Mouse (Mus musculus): ENCODE measurements around the gene Slc22a23. TPM values are rescaled to one million over a fixed set of nuclear protein-coding genes. Genes with fewer than 3 reads are reported as not detected.
A peak's percentile ranks its signal among the peaks of the same experiment; 100 is the strongest.

The Slc22a23 gene
- polyA plus RNA-seq, 1 experiment, result 43.9 TPM

GRCm38 (mm10) chr13:34152695-34153094 lies 192.3 kb downstream of the Slc22a23 start:
- H3K27ac ChIP-seq (ENCODE audit: insufficient read depth, low read length), result no peak overlapping the region
- WGBS, result 89% methylated on average over 7 of the region's 7 CpGs
- DNase-seq, result no peak
- TF ChIP-seq POLR2A (IDR thresholded peaks at IDR 0.05; ENCODE audit: borderline replicate concordance, insufficient read depth, low read length) (no peak), CTCF (IDR thresholded peaks at IDR 0.05; ENCODE audit: borderline replicate concordance, insufficient read depth, low read depth, low read length) (no peak)
- peaks cover 28% of the 10 kb centered on the region; the same call in 1 of the 2 replicates for H3K4me1 ChIP-seq (ENCODE audit: control insufficient read depth, insufficient read depth, low read length)
- no peak overlapping the region for H3K4me3 ChIP-seq (replicated peaks; ENCODE audit: insufficient read depth, low read depth, low read length)
- H3K27me3 ChIP-seq (ENCODE audit: control insufficient read depth, insufficient read depth, low read length), result no peaks in the 10 kb centered on the region

- Histone ChIP-seq H3K27me3 (ENCODE audit: control insufficient read depth, insufficient read depth, low read length) (no peaks in the 10 kb centered on the region), H3K4me1 (ENCODE audit: control insufficient read depth, insufficient read depth, low read length) (peaks cover 20% of the 10 kb centered on the region; the same call in 1 of the 2 replicates), H3K4me3 (replicated peaks; ENCODE audit: insufficient read depth, low read depth, low read length) (no peak overlapping the region), H3K27ac (ENCODE audit: insufficient read depth, low read length) (no peak overlapping the region)
- 100% methylated on average over 1 of the region's 1 CpGs for WGBS
- TF ChIP-seq CTCF (IDR thresholded peaks at IDR 0.05; ENCODE audit: borderline replicate concordance, insufficient read depth, low read depth, low read length) (no peak), POLR2A (IDR thresholded peaks at IDR 0.05; ENCODE audit: borderline replicate concordance, insufficient read depth, low read length) (no peak)
- no peak for DNase-seq
Measured at GRCm38 (mm10) chr13:34151425-34151824, 193.6 kb downstream of the Slc22a23 start.

GRCm38 (mm10) chr13:34150271-34151027 lies 194.5 kb downstream of the Slc22a23 start:
- no peak overlapping the region for H3K27ac ChIP-seq (ENCODE audit: insufficient read depth, low read length)
- H3K4me3 ChIP-seq (replicated peaks; ENCODE audit: insufficient read depth, low read depth, low read length), result no peak overlapping the region
- H3K27me3 ChIP-seq (ENCODE audit: control insufficient read depth, insufficient read depth, low read length), result no peaks in the 10 kb centered on the region
- DNase-seq, result peak in 1 of 2 experiments; percentile 38
- TF ChIP-seq POLR2A (IDR thresholded peaks at IDR 0.05; ENCODE audit: borderline replicate concordance, insufficient read depth, low read length), result no peak
- TF ChIP-seq CTCF (IDR thresholded peaks at IDR 0.05; ENCODE audit: borderline replicate concordance, insufficient read depth, low read depth, low read length), result no peak
- peaks cover 14% of the 10 kb centered on the region; the same call in 1 of the 2 replicates for H3K4me1 ChIP-seq (ENCODE audit: control insufficient read depth, insufficient read depth, low read length)
- WGBS, result 32% methylated on average over 19 of the region's 19 CpGs

GRCm38 (mm10) chr13:34149463-34150176 lies 195.4 kb downstream of the Slc22a23 start:
- 81% methylated on average over 5 of the region's 5 CpGs for WGBS
- DNase-seq, result no peak
- Histone ChIP-seq H3K4me1 (ENCODE audit: control insufficient read depth, insufficient read depth, low read length) (peaks cover 14% of the 10 kb centered on the region; the same call in 1 of the 2 replicates), H3K27ac (ENCODE audit: insufficient read depth, low read length) (no peak overlapping the region), H3K4me3 (replicated peaks; ENCODE audit: insufficient read depth, low read depth, low read length) (no peak overlapping the region), H3K27me3 (ENCODE audit: control insufficient read depth, insufficient read depth, low read length) (no peaks in the 10 kb centered on the region)
- TF ChIP-seq CTCF (IDR thresholded peaks at IDR 0.05; ENCODE audit: borderline replicate concordance, insufficient read depth, low read depth, low read length) (no peak), POLR2A (IDR thresholded peaks at IDR 0.05; ENCODE audit: borderline replicate concordance, insufficient read depth, low read length) (no peak)

- peak; percentile 68 to 72 for DNase-seq
- Histone ChIP-seq H3K27ac (ENCODE audit: insufficient read depth, low read length) (peak overlapping the region; percentile 32; the same call in 1 of the 2 replicates), H3K27me3 (ENCODE audit: control insufficient read depth, insufficient read depth, low read length) (no peaks in the 10 kb centered on the region), H3K4me1 (ENCODE audit: control insufficient read depth, insufficient read depth, low read length) (peaks cover 14% of the 10 kb centered on the region; the same call in 1 of the 2 replicates), H3K4me3 (replicated peaks; ENCODE audit: insufficient read depth, low read depth, low read length) (peak overlapping the region; percentile 54)
- 4% methylated on average over 23 of the region's 23 CpGs for WGBS
- no peak for TF ChIP-seq POLR2A (IDR thresholded peaks at IDR 0.05; ENCODE audit: borderline replicate concordance, insufficient read depth, low read length)
- no peak for TF ChIP-seq CTCF (IDR thresholded peaks at IDR 0.05; ENCODE audit: borderline replicate concordance, insufficient read depth, low read depth, low read length)
Measured at GRCm38 (mm10) chr13:34148767-34149392, 196.1 kb downstream of the Slc22a23 start.

- TF ChIP-seq POLR2A (IDR thresholded peaks at IDR 0.05; ENCODE audit: borderline replicate concordance, insufficient read depth, low read length), result no peak
- TF ChIP-seq CTCF (IDR thresholded peaks at IDR 0.05; ENCODE audit: borderline replicate concordance, insufficient read depth, low read depth, low read length), result no peak
- peaks cover 7% of the 10 kb centered on the region; the same call in 1 of the 2 replicates for H3K4me1 ChIP-seq (ENCODE audit: control insufficient read depth, insufficient read depth, low read length)
- no peak for DNase-seq
- no peaks in the 10 kb centered on the region for H3K27me3 ChIP-seq (ENCODE audit: control insufficient read depth, insufficient read depth, low read length)
- 82% methylated on average over 3 of the region's 3 CpGs for WGBS
- H3K4me3 ChIP-seq (replicated peaks; ENCODE audit: insufficient read depth, low read depth, low read length), result no peak overlapping the region
- no peak overlapping the region for H3K27ac ChIP-seq (ENCODE audit: insufficient read depth, low read length)
Measured at GRCm38 (mm10) chr13:34148181-34148580, 196.8 kb downstream of the Slc22a23 start.

- Histone ChIP-seq H3K4me3 (replicated peaks; ENCODE audit: insufficient read depth, low read depth, low read length) (no peak overlapping the region), H3K27me3 (ENCODE audit: control insufficient read depth, insufficient read depth, low read length) (no peaks in the 10 kb centered on the region), H3K4me1 (ENCODE audit: control insufficient read depth, insufficient read depth, low read length) (peaks cover 7% of the 10 kb centered on the region; the same call in 1 of the 2 replicates), H3K27ac (ENCODE audit: insufficient read depth, low read length) (no peak overlapping the region)
- DNase-seq, result no peak
- 68% methylated on average over 3 of the region's 3 CpGs for WGBS
- no peak for TF ChIP-seq CTCF (IDR thresholded peaks at IDR 0.05; ENCODE audit: borderline replicate concordance, insufficient read depth, low read depth, low read length)
- no peak for TF ChIP-seq POLR2A (IDR thresholded peaks at IDR 0.05; ENCODE audit: borderline replicate concordance, insufficient read depth, low read length)
Measured at GRCm38 (mm10) chr13:34146916-34147315, 198.1 kb downstream of the Slc22a23 start.

All from cerebellum, adult 2 months (tissue).